Mouse (Mus musculus) 3T3-L1 (cell line): ENCODE measurements around the gene Saal1.
"Not testable (repeated sequence)": the region's sequence is repeated elsewhere in the genome, so short reads cannot be mapped to it uniquely, and the experiment has no call there.

Experiments
- DNase-seq: peaks from one replicate; pipeline ENCODE4 v3.0.0-alpha.2; 2015; ENCODE audit warnings: low read depth, low spot score

Gene Saal1

GRCm38 (mm10) chr7:46696754-46697153 lies 13.7 kb downstream of the Saal1 start:
- DNase-seq = no peak

- DNase-seq = no peak
Measured at GRCm38 (mm10) chr7:46686827-46687226, 23.7 kb downstream of the Saal1 start.

- DNase-seq = no peak
Measured at GRCm38 (mm10) chr7:46680732-46681131, 29.7 kb downstream of the Saal1 start.

GRCm38 (mm10) chr7:46679044-46679443 lies 31.4 kb downstream of the Saal1 start:
- not testable (repeated sequence) for DNase-seq

- DNase-seq = no peak
Measured at GRCm38 (mm10) chr7:46678417-46678816, 32.1 kb downstream of the Saal1 start.

GRCm38 (mm10) chr7:46676808-46677360 lies 33.6 kb downstream of the Saal1 start:
- no peak for DNase-seq

- DNase-seq = no peak
Measured at GRCm38 (mm10) chr7:46675886-46676285, 34.6 kb downstream of the Saal1 start.

GRCm38 (mm10) chr7:46675061-46675460 lies 35.4 kb downstream of the Saal1 start:
- no peak for DNase-seq

GRCm38 (mm10) chr7:46672160-46672672 lies 38.3 kb downstream of the Saal1 start, which contains the start of gene Tph1:
TSS of gene Tph1 (minus strand) at chr7:46672537.
- DNase-seq = peak; percentile 6

GRCm38 (mm10) chr7:46667256-46667655 lies 43.2 kb downstream of the Saal1 start:
- DNase-seq = no peak

GRCm38 (mm10) chr7:46665236-46665635 lies 45.2 kb downstream of the Saal1 start:
- DNase-seq = peak; percentile 46

GRCm38 (mm10) chr7:46661591-46662090 lies 48.8 kb downstream of the Saal1 start:
- DNase-seq = no peak

- no peak for DNase-seq
Measured at GRCm38 (mm10) chr7:46652279-46652678, 58.2 kb downstream of the Saal1 start.

GRCm38 (mm10) chr7:46650231-46650630 lies 60.2 kb downstream of the Saal1 start:
- peak; percentile 43 for DNase-seq

GRCm38 (mm10) chr7:46648431-46649140 lies 61.9 kb downstream of the Saal1 start:
- no peak for DNase-seq

- DNase-seq = peak; percentile 3
Measured at GRCm38 (mm10) chr7:46643172-46643571, 67.3 kb downstream of the Saal1 start.

GRCm38 (mm10) chr7:46640062-46640461 lies 70.4 kb downstream of the Saal1 start:
- no peak for DNase-seq

- peak; percentile 74 for DNase-seq
Measured at GRCm38 (mm10) chr7:46639692-46640031, 70.8 kb downstream of the Saal1 start, which contains the start of gene Sergef. TSS of gene Sergef (minus strand) at chr7:46639807.

- peak; percentile 6 for DNase-seq
Measured at GRCm38 (mm10) chr7:46638889-46639691, 71.4 kb downstream of the Saal1 start.
